Mouse (Mus musculus) midbrain, embryonic 11.5 days (tissue): ENCODE results near the gene Kif17. TPM values are rescaled to one million over a fixed set of nuclear protein-coding genes. Genes with fewer than 3 reads are reported as not detected.
A peak's percentile ranks its signal among the peaks of the same experiment; 100 is the strongest.

Source experiments
- ATAC-seq: fragments of 200-750 bp; cut with Nextera tagmentation; 2 replicates; pipeline ENCODE4 v1.8.0; 2017; ENCODE audit warnings: moderate TSS enrichment, moderate library complexity; ENCODE audit not compliant: low FRiP score
- DNase-seq: peaks from one replicate; pipeline ENCODE4 v3.0.0; 2015; ENCODE audit warnings: low spot score; ENCODE audit errors: missing footprints
- H3K27ac ChIP-seq: fragments of 300-500 bp; sonication (generic); 2 replicates; pipeline ENCODE4 v1.5.1; 2014; ENCODE audit warnings: low read depth, low read length
- H3K27me3 ChIP-seq: fragments of 300-500 bp; sonication (generic); 2 replicates; pipeline ENCODE4 v1.6.1; 2014; ENCODE audit warnings: mild to moderate bottlenecking, low read length, moderate library complexity, mixed read lengths; ENCODE audit not compliant: control insufficient read depth, insufficient read depth
- H3K36me3 ChIP-seq: fragments of 300-500 bp; sonication (generic); 2 replicates; pipeline ENCODE4 v1.6.1; 2014; ENCODE audit warnings: mild to moderate bottlenecking, low read length, moderate library complexity, mixed read lengths; ENCODE audit not compliant: control insufficient read depth, insufficient read depth
- H3K4me1 ChIP-seq: fragments of 300-500 bp; sonication (generic); 2 replicates; pipeline ENCODE4 v1.6.1; 2014; ENCODE audit warnings: low read length; ENCODE audit not compliant: control insufficient read depth, insufficient read depth
- H3K4me2 ChIP-seq: fragments of 300-500 bp; sonication (generic); 2 replicates; pipeline ENCODE4 v1.6.1; 2014; ENCODE audit warnings: mild to moderate bottlenecking, moderate library complexity
- H3K4me3 ChIP-seq: fragments of 300-500 bp; sonication (generic); 2 replicates; pipeline ENCODE4 v1.5.1; 2014; ENCODE audit warnings: low read depth, low read length
- H3K9ac ChIP-seq: fragments of 300-500 bp; sonication (generic); 2 replicates; pipeline ENCODE4 v1.6.1; 2014; ENCODE audit warnings: low read length
- H3K9me3 ChIP-seq: fragments of 300-500 bp; sonication (generic); 2 replicates; pipeline ENCODE4 v1.6.1; 2016; ENCODE audit warnings: low read length; ENCODE audit not compliant: control insufficient read depth
- WGBS: fragments of 180-500 bp; shearing (Covaris S2); extraction: QIAGEN DNeasy Blood & Tissue Kit; methylation state at CpG from one replicate; pipeline ENCODE4 v1.1.7; 2014; 5-methylcytosine and 5-hydroxymethylcytosine counted together
- polyA plus RNA-seq: library from polyadenylated mRNA; unstranded; fragments of >200 nt; fragmentation: Nextera tagmentation; extraction: Ambion mirVana; gene quantifications from 2 replicates; pipeline ENCODE4 v1.2.1, GENCODE M21; 2014

The Kif17 gene
- polyA plus RNA-seq, 1 experiment from 2014 or later: 0.44 TPM

DNA sequence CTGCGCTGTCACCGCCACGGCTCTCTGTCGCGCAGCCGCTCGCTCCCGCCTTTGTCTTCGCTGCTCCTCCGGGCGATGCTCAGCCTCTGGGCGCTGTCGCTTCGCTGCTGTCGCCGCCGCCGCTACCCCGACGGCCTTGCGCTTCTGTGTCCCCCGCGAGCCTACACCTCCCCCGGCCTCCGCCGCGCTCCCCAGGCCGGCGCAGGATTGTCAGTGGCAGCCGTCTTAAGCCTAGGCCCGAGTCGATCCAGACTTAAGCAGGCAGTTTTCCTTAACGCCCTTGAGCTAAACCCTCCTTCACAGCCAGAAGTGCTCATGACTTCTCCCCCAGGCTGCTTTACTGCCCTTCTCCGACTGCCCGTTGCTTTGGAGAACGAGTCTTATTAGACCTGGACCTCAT is 32.8 kb upstream of the Kif17 start:
- ATAC-seq: 0 out of 2 replicates have a peak, but pooled peaks have one; percentile 17
- Histone ChIP-seq H3K4me3 (peak overlapping the region; percentile 99), H3K9me3 (no peaks in the 10 kb centered on the region), H3K4me1 (peaks cover 9% of the 10 kb centered on the region), H3K27ac (peak overlapping the region; percentile 83), H3K9ac (peak overlapping the region; percentile 97), H3K4me2 (peak overlapping the region; percentile 67), H3K36me3 (no peaks in the 10 kb centered on the region), H3K27me3 (no peaks in the 10 kb centered on the region)
- WGBS: 1% methylated on average over 36 of the region's 36 CpGs
- peak; percentile 91 for DNase-seq

DNA sequence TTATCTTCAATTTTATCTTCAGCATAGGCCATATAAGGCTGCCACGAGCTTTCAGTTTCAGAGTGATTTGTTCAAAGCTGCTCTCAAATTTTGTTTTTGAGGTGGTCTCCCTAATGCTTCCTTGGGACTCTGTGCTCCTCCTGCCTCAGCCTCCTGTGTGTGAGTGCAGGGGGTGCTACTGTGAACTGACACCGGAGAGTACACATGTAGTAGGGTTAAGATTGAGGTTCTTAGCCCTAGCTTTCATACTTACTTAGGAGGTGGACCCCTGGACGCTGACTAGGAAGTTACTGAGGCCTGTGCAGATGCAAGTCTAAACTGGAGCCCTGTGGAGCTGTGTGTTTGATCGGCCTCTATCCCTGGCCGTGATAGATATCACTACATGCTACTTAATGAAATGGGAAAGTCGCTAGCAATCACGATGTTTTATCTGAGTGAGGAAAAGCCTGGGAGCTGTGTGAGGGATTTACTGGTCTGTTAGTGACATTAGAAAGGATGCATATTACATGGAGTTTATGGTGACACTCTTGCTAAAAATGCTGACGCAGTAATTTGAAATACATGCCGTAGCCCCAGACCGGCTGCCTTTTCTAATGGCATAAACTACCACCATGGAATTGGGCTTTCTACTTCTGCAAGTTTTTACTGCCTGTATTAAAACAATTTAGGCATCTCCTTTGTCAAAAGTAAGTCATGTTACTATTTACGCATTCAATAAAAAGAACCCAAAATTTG is 32.1 kb upstream of the Kif17 start:
- H3K27me3 ChIP-seq: no peaks in the 10 kb centered on the region
- DNase-seq: peak; percentile 88
- 85% methylated on average over 11 of the region's 11 CpGs for whole genome bisulfite sequencing
- peak overlapping the region; percentile 99 for H3K4me3 ChIP-seq
- H3K9me3 ChIP-seq: no peaks in the 10 kb centered on the region
- peak overlapping the region; percentile 97 for H3K9ac ChIP-seq
- H3K4me1 ChIP-seq: peaks cover 9% of the 10 kb centered on the region
- H3K27ac ChIP-seq: no peak overlapping the region
- peaks cover 4% of the 10 kb centered on the region; the same call in 1 of the 2 replicates for H3K36me3 ChIP-seq
- H3K4me2 ChIP-seq: peak overlapping the region; percentile 67
- ATAC-seq: no peak

DNA sequence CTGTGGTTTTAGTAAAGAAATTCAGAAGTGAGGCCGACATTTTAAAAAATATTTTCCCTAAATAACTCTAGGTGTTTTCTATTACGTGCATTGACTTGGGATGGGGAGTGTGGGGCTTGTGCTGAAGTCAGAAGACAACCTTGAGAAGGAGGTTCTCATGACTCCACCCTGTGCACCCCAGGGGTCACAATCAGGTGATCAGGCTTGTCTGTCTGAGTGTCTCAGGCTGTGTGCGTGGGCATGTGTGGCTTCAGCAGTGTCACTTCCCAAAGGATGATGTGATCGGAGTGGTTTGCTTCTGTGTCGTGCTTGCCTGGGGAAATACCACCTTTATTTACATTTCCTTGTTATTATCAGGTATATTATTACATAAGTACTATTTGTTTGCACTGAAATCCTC is 30.9 kb upstream of the Kif17 start:
- H3K36me3 ChIP-seq: peaks cover 9% of the 10 kb centered on the region
- no peak overlapping the region for H3K4me2 ChIP-seq
- no peaks in the 10 kb centered on the region for H3K9me3 ChIP-seq
- no peaks in the 10 kb centered on the region for H3K27me3 ChIP-seq
- no peak overlapping the region for H3K27ac ChIP-seq
- no peak for DNase-seq
- ATAC-seq: no peak
- no peak overlapping the region for H3K9ac ChIP-seq
- H3K4me1 ChIP-seq: peaks cover 9% of the 10 kb centered on the region
- 86% methylated on average over 5 of the region's 5 CpGs for WGBS
- H3K4me3 ChIP-seq: no peak overlapping the region

DNA sequence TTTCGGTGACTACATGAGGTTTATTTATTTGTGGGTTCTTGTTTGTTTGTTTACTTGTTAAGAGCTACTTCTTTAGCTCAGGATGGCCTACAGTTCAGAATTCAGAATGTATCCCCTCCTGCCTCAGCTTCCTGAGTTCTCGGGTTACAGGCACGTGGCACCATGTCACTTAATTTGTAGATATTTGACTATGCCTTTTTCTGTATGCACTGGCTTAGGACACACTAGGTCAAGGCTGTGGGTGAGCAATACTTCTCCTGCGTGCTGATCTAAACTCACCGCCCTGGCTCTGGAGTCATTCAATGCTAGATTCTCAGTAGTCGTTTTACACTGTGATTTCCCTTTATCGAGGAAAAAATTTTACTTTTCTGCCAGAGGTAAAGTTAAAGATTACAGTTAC is 29.5 kb upstream of the Kif17 start:
- WGBS: 92% methylated on average over 7 of the region's 7 CpGs

DNA sequence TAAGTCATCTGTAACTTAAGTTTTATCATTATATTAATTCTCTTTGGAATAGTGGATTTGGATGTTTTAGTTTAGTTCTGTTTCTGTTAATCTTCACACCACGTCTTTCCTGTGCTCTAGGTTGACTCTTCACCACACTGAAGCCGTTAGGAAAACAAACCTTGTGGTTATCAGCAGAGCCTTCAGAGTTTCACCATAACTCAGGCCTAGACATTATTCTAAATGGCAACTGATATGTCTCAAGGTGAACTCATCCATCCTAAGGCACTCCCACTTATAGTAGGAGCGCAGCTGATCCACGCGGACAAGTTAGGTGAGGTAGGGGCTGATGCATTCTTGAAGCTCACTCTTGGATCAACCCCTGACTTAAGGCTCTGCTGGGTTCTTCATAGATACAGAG is 28.8 kb upstream of the Kif17 start:
- peaks cover 17% of the 10 kb centered on the region for H3K36me3 ChIP-seq

More for the DNA sequence above, 29.5 kb upstream of the Kif17 start:
- Histone ChIP-seq H3K4me3 (no peak overlapping the region), H3K36me3 (peaks cover 12% of the 10 kb centered on the region), H3K27ac (no peak overlapping the region), H3K27me3 (no peaks in the 10 kb centered on the region), H3K4me1 (peaks cover 9% of the 10 kb centered on the region), H3K4me2 (no peak overlapping the region), H3K9ac (no peak overlapping the region), H3K9me3 (no peaks in the 10 kb centered on the region)
- ATAC-seq (no peak), DNase-seq (no peak)

DNA sequence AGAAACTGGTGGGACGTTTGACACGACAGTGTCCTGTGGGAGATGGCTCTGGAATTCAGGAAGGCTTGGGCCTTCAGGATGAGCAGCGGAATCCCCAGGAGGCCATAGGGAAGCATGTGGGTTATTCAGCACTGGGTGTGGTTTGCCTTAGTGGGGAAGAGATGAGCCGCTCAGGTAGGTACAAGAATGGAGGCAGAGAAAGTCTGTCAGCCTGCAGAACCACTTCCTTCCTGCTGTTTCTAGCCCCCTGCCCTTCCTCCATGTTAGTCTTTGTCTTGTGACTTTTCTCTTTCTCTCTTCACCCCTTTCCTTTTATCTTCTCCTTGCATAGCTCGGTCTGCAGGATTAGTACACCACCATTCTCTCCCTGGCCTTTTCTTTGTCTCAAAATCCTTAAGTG is 27.8 kb upstream of the Kif17 start:
- no peak for ATAC-seq
- Histone ChIP-seq H3K4me1 (peaks cover 9% of the 10 kb centered on the region), H3K4me2 (no peak overlapping the region), H3K27ac (no peak overlapping the region), H3K9me3 (no peaks in the 10 kb centered on the region), H3K9ac (no peak overlapping the region), H3K36me3 (peaks cover 20% of the 10 kb centered on the region), H3K4me3 (no peak overlapping the region), H3K27me3 (no peaks in the 10 kb centered on the region)
- no peak for DNase-seq
- 91% methylated on average over 5 of the region's 5 CpGs for WGBS

More for the DNA sequence above, 28.8 kb upstream of the Kif17 start:
- WGBS: 96% methylated on average over 5 of the region's 5 CpGs
- no peak for DNase-seq
- Histone ChIP-seq H3K4me1 (peaks cover 9% of the 10 kb centered on the region), H3K9ac (no peak overlapping the region), H3K27me3 (no peaks in the 10 kb centered on the region), H3K4me2 (no peak overlapping the region), H3K27ac (no peak overlapping the region), H3K9me3 (no peaks in the 10 kb centered on the region), H3K4me3 (no peak overlapping the region)
- no peak for ATAC-seq

DNA sequence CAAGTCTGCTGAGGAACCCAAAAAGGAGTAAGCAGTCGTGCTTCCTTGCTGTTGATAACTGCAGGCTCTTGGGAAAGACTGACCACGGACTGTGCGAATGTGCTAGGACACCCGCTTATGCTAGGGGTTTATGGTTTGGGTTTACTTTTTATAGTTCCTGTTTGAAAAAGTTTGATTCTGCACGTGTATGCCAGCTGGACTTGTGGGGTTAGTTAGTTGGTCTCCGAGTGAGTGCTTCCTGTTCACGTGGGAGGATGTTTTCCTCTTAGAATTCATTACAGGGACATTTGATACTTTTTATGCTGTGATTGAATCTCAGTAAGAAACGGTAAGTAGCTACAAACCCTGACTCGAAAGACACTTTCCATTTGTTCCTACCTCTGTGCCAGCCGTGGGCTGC is 26.6 kb upstream of the Kif17 start:
- Histone ChIP-seq H3K4me3 (no peak overlapping the region), H3K9me3 (no peaks in the 10 kb centered on the region), H3K4me2 (no peak overlapping the region), H3K27me3 (no peaks in the 10 kb centered on the region), H3K4me1 (no peaks in the 10 kb centered on the region; the same call in 1 of the 2 replicates), H3K36me3 (peaks cover 31% of the 10 kb centered on the region), H3K9ac (no peak overlapping the region), H3K27ac (no peak overlapping the region)
- 93% methylated on average over 10 of the region's 10 CpGs for WGBS
- ATAC-seq (no peak), DNase-seq (no peak)

DNA sequence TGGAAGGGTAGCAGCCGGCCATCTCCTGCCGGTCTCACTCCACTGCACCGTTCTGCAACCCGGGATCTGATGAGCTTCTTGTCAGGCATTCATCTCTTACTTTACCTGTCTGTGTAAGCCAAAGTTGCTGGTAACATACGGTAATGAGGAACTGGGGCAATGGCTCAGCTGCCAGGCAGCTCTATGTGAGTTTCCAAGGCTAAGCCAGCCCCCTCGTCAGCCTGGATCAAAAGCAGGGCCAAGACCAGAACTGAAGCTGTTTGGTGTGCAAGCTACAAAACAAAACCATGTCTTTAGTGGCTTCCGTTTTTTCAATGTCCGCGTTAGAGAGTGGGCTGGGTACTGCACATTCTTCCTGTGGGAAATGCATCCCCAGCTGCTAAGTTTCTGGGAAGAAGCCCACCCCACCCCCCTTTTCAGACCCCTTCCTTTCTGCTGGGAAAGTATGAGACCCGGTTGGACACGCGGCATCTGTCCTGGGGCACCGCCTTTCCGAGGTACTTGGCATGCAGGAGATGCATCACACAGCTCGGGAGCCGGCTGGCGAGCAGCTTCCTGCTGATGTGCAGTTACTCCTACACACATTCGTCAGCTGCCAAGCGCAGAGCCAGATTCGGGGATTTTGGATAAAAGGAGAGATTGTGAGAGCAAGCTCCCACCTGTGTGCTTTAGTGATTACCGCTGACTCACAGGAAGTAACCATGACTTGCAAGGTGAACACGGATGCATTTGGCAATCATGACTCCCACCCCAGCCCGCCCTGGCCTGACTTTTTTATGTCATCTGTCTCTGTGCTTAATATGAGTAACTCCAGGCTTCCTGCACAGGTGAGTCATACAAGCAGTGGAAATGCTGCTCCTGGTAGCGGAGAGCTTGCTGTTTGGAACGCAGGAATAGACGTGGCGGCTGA is 3.2 kb upstream of the Kif17 start:
- Histone ChIP-seq H3K36me3 (peaks cover 15% of the 10 kb centered on the region), H3K27me3 (peaks cover 30% of the 10 kb centered on the region), H3K4me1 (peaks cover 24% of the 10 kb centered on the region), H3K9ac (no peak overlapping the region), H3K27ac (no peak overlapping the region), H3K9me3 (no peaks in the 10 kb centered on the region), H3K4me2 (no peak overlapping the region), H3K4me3 (no peak overlapping the region)
- 82% methylated on average over 27 of the region's 27 CpGs for WGBS
- ATAC-seq (no peak), DNase-seq (no peak)

DNA sequence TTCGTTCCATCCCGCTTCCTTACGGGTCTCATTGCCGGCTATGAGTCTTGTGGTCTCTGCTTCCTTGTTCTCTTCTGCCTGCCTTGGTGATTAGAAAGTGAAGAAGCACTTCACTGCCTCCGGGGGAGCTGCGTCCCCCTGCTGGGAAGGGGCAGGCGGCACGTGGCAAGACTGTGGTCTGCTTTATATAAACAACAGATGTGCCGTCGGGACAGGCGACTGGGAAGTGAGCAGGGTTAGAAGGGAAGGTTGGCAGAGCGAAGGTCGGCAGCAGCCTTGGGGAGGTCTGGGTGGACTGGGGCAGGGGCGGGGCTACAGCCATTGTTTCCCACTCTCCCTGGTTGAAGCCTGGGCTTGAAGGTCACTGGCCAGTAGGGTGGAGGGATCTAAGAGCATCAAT is 1.6 kb downstream of the Kif17 start:
- Histone ChIP-seq H3K9me3 (no peaks in the 10 kb centered on the region), H3K36me3 (no peaks in the 10 kb centered on the region), H3K4me2 (peak overlapping the region; percentile 32), H3K4me1 (peaks cover 29% of the 10 kb centered on the region), H3K4me3 (0 out of 2 replicates have a peak overlapping the region, but pooled peaks have one; percentile 9), H3K27ac (no peak overlapping the region), H3K9ac (peak overlapping the region; percentile 36), H3K27me3 (peaks cover 46% of the 10 kb centered on the region)
- ATAC-seq (peak; percentile 45), DNase-seq (peak; percentile 92)
- WGBS: 0% methylated on average over 14 of the region's 14 CpGs
